Mouse (Mus musculus) frontal cortex, adult 2 months (tissue): ENCODE measurements at regions not wholly inside any gene's neighbourhood (a gene's known extent, or its start where the extent isn't known, plus 50 kb on each side); places are given as distances from the start of the nearest gene placed in this dataset.

Experiments
- DNase-seq, 2 experiments: peaks; one replicate each; pipeline ENCODE4 v3.0.0; 2022; ENCODE audit warnings: low spot score in 1 of 2; ENCODE audit errors: extremely low spot score in 1 of 2

DNA sequence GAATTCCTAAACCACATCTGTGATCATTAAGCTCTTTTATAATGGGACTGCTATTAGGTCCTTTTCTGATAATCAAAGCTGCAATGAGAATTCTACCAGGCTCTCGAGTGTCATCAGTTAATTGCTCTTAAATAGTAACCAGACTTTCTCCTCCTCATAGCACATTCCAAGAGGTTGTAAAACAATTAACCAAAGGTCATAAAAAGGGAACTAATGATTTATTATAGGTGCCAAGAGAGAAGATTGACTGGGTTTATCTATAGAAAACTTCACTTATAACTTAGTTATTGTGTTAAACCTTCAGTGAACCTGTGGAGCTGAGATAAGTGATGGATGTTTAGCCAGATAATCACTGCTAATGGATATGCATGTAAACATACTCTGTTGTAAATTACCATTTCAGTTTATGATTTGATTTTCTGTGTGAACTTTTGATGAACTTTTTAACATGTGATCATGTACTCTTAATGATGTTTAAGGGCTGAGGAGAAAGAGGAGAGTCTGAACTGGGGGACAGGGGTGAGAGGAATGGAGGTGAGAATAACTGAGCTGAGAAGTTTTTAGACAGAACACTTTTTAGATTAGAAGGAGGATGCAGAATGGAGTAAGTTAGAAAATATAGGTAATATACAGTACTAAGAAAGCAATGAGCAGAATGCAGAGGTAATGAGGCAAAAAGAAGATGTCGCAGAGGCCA is 228.4 kb upstream of the Cox7c start:
- DNase-seq, result no peak

DNA sequence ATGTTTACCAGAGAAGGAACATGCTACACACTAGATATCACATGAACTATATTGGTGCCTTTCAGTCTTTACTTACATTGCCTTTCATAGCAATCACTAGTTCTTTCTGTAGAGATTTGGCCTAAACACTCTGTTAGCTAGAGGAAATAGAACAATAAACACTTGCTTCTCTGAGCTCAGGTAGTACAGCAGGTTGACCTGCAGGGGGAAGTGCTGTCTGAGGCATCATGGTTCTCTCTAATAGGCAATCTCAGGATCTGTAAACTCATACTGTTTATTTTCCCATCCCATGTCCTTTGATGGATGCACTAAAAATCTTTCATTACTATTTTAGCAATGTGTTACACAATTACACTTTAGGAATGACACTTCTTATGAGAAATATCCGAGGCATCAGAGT is 191.3 kb upstream of the Cox7c start:
- DNase-seq, result peak in 1 of 2 experiments; percentile 13

DNA sequence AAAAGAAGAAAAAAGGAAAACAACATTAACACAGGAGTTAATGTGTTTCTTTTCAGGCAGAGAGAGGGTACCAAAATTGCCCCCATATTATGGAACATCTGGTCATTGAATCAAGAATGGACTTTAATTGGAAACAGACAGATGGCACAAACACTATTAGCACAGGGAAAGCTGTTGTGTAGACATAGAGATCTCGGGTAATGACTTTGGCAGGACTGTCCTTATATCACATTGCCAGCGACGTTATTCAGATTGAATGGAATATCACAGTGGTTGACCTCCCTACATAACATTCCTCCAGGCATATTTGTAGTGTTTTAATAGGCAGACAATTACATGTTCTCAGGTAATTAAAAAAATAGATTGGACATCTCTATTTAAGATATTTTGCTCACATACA is 158.9 kb upstream of the Cox7c start:
- DNase-seq, result no peak

DNA sequence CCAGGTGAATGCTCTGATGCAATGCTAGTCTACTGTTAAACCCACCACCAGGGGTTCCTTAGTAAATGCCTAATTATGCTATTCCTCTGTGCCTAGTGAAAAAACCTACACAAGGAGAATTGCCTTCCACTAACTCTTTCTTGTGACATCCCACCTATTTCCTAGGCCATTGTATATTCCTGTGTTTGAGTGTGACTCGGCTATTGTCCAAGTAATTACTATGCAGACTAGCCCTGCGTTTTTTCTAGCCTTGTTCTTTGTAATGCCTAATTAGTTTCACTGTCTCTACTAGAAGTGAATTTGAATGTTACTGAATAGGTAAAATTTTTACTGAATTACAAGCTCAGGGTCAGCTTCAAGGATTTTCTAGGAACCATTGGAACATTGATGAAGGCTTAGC is 133.8 kb upstream of the Cox7c start:
- no peak for DNase-seq

DNA sequence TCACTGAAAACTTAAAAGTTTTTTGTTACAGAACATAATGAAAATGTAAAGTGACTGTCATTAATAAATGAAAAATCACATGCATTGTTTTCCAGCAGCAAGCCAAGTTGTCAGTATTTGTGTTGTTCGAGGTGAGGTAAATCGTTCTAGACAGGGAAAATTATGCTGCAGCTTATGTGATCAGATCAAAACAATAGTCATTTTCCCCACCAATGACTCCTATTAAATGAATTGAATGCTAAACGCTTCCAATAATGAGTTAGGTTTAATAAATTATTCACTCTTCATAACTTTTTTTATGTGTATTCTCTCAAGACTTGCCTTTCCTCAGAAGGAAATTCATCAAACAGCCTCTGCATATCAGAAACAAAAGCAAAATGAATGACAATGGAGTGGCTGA is 100.6 kb upstream of the Cox7c start:
- no peak for DNase-seq

DNA sequence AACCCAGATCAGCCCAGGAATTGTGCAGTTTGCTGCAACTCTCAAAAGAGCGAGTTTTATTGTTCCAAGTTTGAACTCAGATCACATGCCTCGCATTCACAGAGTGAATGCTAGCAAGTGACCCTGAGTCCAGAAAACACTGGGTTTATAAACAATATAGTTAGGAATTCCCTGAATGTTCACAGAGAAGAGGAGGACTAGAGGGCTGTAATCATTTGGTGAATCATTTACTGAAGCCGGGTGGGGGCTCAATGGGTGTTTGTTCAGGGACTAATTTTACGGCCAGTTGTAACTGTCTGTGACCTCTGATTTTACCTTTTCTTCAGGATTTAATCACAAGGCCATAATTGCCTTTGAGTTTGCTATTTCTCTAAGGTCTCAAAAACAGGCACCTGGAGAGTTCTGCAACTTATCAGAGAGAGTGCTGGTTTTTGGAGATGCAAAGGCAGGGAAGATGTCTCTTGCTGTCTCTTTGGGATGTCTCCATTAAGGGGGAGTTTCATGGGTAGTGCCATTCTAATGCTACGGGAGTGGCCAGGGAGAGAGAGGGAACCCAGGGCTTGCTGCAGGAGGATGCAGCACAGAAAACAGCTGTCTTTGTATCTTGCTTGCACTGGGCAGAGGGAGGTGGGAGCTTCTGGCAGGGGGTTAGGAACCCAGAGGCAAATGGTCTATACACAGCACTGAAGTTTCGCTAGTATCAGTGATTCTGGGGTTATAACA is 64.8 kb upstream of the Cox7c start:
- DNase-seq, result no peak

DNA sequence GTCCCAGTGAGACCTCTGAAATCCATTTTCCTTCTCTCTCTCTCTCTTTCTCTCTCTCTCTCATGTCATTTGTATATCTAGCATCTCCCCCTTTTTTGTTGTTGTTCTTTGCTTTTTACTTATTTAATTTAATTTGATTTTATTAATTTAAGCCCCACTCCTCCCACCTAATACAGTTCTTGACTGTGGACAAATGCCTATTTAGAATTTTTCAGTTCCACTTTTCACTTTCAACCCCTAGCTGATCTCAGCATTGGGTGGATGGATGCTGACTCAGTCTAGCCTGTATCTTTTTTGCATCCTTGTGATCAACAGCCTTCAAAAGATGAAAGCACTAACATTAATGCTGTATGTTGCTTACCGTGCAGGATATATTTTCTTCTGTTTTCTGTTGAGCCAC is 55.5 kb upstream of the Cox7c start:
- no peak for DNase-seq

DNA sequence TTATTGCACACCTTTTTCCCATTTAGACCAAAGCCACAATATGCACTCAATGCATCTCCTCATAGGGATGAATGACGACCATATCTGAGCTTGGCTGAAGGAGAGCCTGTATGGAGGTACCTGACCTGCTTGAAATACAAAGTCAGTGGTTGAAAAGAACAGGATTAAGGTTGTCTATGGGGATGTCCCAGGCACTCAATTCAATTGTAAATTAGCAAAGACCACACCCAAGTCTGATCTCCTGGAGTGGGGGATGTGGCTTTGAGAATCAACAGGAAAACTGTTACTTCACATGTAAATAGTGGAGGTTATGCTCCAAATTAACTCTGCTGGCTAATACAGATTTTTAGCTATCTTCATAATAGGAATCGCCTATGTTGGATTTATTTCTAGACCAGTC is 51.1 kb upstream of the Cox7c start:
- no peak for DNase-seq

DNA sequence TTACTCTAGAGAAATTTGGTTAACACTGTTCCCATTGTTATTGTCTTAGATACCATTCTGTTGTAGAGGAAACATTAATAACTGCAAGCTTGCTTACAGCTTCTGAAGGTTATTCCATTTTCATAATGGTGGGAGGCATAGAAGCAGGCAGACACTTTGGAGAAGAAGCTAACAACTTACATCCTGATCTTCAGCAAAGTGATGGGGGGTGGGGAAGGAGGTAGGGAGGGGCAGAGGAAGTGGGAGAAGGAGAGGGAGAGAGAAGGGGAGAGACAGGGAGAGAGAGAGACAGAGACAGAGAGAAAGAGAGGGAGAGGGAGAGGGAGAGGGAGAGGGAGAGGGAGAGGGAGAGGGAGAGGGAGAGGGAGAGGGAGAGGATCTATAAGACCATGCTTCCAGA is 50.6 kb upstream of the Cox7c start:
- no peak for DNase-seq
